ENCODE assay signal across 27 mouse cellular contexts in the genomic region with DNA sequence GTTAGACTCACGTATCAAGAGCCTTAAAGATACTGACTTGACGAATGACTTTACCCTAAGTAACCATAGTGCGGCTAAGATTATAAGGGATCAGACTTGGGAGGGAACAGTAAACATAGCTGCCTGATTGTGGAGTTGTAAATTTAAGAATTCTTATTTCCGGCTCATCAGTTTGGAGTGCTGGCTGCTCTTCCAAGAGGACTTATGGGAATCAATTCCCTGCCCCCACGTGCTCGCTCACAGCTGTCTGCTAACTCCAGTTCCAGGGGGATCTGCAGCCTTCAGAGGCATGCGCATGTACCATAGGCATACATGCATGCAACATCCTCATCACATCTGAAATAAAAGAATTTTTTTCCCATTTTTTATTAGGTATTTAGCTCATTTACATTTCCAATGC.
DNase-seq lines count a peak whose midpoint lies in the region; ATAC-seq and TF ChIP-seq lines count a peak whose summit lies in the region.
"Had no signal": no experiment of that assay in that cellular context is flagged by ENCODE, and none has a peak within 500 bp of the region (broad histone marks: within the 10 kb centered on the region; RNA-seq: fewer than 3 reads in every experiment).

No protein-coding gene starts in this region.

- intact Hi-C loops in heart, postnatal 10 days (cut with DNase I), result no loop called here

- H3K9ac ChIP-seq in forebrain, postnatal 0 days, result no peak overlapping the region
- H3K9ac ChIP-seq in forebrain, embryonic 12.5 days, result no peak overlapping the region
- no peak overlapping the region for H3K9ac ChIP-seq in kidney, embryonic 15.5 days
- no peak overlapping the region for H3K9ac ChIP-seq in intestine, embryonic 15.5 days
- H3K9ac ChIP-seq: embryonic facial prominence, embryonic 13.5 days; forebrain, embryonic 13.5 days; hindbrain, embryonic 13.5 days had no signal

- WGBS in forebrain, postnatal 0 days, result 91% methylated on average over 7 of the region's 7 CpGs
- 93% methylated on average over 7 of the region's 7 CpGs for WGBS in forebrain, embryonic 12.5 days
- 44% methylated on average over 7 of the region's 7 CpGs for WGBS in kidney, embryonic 15.5 days
- 41% methylated on average over 7 of the region's 7 CpGs for WGBS in intestine, embryonic 15.5 days

- H3K27ac ChIP-seq in forebrain, postnatal 0 days (ENCODE audit: low read depth, low read length), result no peak overlapping the region
- no peak overlapping the region for H3K27ac ChIP-seq in forebrain, embryonic 12.5 days
- 0 out of 2 replicates have a peak overlapping the region, but pooled peaks have one; percentile 18 for H3K27ac ChIP-seq in kidney, embryonic 15.5 days
- no peak overlapping the region for H3K27ac ChIP-seq in intestine, embryonic 15.5 days
- H3K27ac ChIP-seq: embryonic facial prominence, embryonic 10.5 days; embryonic facial prominence, embryonic 13.5 days; forebrain, embryonic 13.5 days; gastrocnemius, adult 2 months; hindbrain, embryonic 10.5 days; hindbrain, embryonic 13.5 days had no signal

- H3K36me3 ChIP-seq in forebrain, postnatal 0 days (ENCODE audit: insufficient read depth), result no peaks in the 10 kb centered on the region
- no peaks in the 10 kb centered on the region for H3K36me3 ChIP-seq in forebrain, embryonic 12.5 days (replicated peaks)
- peaks cover 5% of the 10 kb centered on the region; the same call in 1 of the 2 replicates for H3K36me3 ChIP-seq in kidney, embryonic 15.5 days
- peaks cover 3% of the 10 kb centered on the region; the same call in 1 of the 2 replicates for H3K36me3 ChIP-seq in intestine, embryonic 15.5 days
- H3K36me3 ChIP-seq: hindbrain, embryonic 10.5 days; hindbrain, embryonic 13.5 days had no signal

- no peaks in the 10 kb centered on the region for H3K9me3 ChIP-seq in forebrain, postnatal 0 days (ENCODE audit: low read length)
- H3K9me3 ChIP-seq in forebrain, embryonic 12.5 days, result no peaks in the 10 kb centered on the region
- no peaks in the 10 kb centered on the region for H3K9me3 ChIP-seq in kidney, embryonic 15.5 days (replicated peaks)
- H3K9me3 ChIP-seq in intestine, embryonic 15.5 days, result no peaks in the 10 kb centered on the region
- H3K9me3 ChIP-seq: embryonic facial prominence, embryonic 10.5 days; embryonic facial prominence, embryonic 13.5 days; forebrain, embryonic 13.5 days; hindbrain, embryonic 10.5 days; hindbrain, embryonic 13.5 days had no signal

- no peak for DNase-seq in forebrain, postnatal 0 days
- DNase-seq in kidney, adult 9 months, result no peak
- peak; percentile 21 for DNase-seq in kidney, postnatal 14 days
- DNase-seq in kidney, adult 18-20 months, result no peak
- DNase-seq in heart, postnatal 10 days, result no peak
- DNase-seq: adrenal gland, adult 8-10 months; adrenal gland, postnatal 25 days; cerebellum, adult 11-12 months; cerebellum, adult 8-10 months; cerebellum, postnatal 10 days; cerebellum, postnatal 36 days; embryo, embryonic 11 days; gastrocnemius, adult 2 months; gastrocnemius, postnatal 14 days; heart, adult 11 months; heart, postnatal 36 days had no signal

- ATAC-seq in forebrain, postnatal 0 days, result 0 out of 2 replicates have a peak, but pooled peaks have one; percentile 42
- no peak for ATAC-seq in forebrain, embryonic 12.5 days (ENCODE audit: low FRiP score)
- ATAC-seq in kidney, embryonic 15.5 days (replicated peaks; ENCODE audit: low FRiP score), result 0 out of 2 replicates have a peak, but pooled peaks have one; percentile 33
- ATAC-seq in intestine, embryonic 15.5 days, result peak; percentile 47; the same call in 1 of the 2 replicates
- ATAC-seq: activated CD4-positive, CD25-positive, alpha-beta regulatory T cell, adult 4 months; forebrain, embryonic 13.5 days; forebrain, embryonic 16.5 days had no signal

- H3K4me3 ChIP-seq in forebrain, postnatal 0 days (ENCODE audit: low read depth, low read length), result no peak overlapping the region
- no peak overlapping the region for H3K4me3 ChIP-seq in forebrain, embryonic 12.5 days (replicated peaks)
- H3K4me3 ChIP-seq in kidney, embryonic 15.5 days (replicated peaks), result no peak overlapping the region
- no peak overlapping the region for H3K4me3 ChIP-seq in intestine, embryonic 15.5 days (replicated peaks)
- H3K4me3 ChIP-seq: embryonic facial prominence, embryonic 10.5 days; embryonic facial prominence, embryonic 13.5 days; erythroblast, embryonic 14.5 days; forebrain, embryonic 13.5 days; gastrocnemius, adult 2 months; hindbrain, embryonic 10.5 days; hindbrain, embryonic 13.5 days had no signal

- H3K4me1 ChIP-seq in forebrain, postnatal 0 days (ENCODE audit: insufficient read depth), result no peaks in the 10 kb centered on the region
- H3K4me1 ChIP-seq in forebrain, embryonic 12.5 days, result peaks cover 9% of the 10 kb centered on the region; the same call in 1 of the 2 replicates
- peaks cover 39% of the 10 kb centered on the region for H3K4me1 ChIP-seq in kidney, embryonic 15.5 days
- peaks cover 6% of the 10 kb centered on the region; the same call in 1 of the 2 replicates for H3K4me1 ChIP-seq in intestine, embryonic 15.5 days (replicated peaks)
- H3K4me1 ChIP-seq: forebrain, embryonic 13.5 days had no signal

- no peak for TF ChIP-seq CTCF in forebrain, postnatal 0 days (IDR thresholded peaks at IDR 0.05; ENCODE audit: low read depth)

- H3K4me2 ChIP-seq in forebrain, postnatal 0 days (ENCODE audit: low read depth), result no peak overlapping the region
- no peak overlapping the region for H3K4me2 ChIP-seq in forebrain, embryonic 12.5 days
- H3K4me2 ChIP-seq in kidney, embryonic 15.5 days, result no peak overlapping the region
- H3K4me2 ChIP-seq in intestine, embryonic 15.5 days (replicated peaks), result no peak overlapping the region
- H3K4me2 ChIP-seq: embryonic facial prominence, embryonic 13.5 days; forebrain, embryonic 13.5 days had no signal

- no peaks in the 10 kb centered on the region for H3K27me3 ChIP-seq in forebrain, postnatal 0 days (ENCODE audit: insufficient read depth, low read length)
- peaks cover 2% of the 10 kb centered on the region; the same call in 1 of the 2 replicates for H3K27me3 ChIP-seq in forebrain, embryonic 12.5 days
- H3K27me3 ChIP-seq in kidney, embryonic 15.5 days, result no peaks in the 10 kb centered on the region
- H3K27me3 ChIP-seq in intestine, embryonic 15.5 days (replicated peaks), result no peaks in the 10 kb centered on the region
- H3K27me3 ChIP-seq: embryonic facial prominence, embryonic 13.5 days had no signal
